Mouse (Mus musculus) retina, postnatal 1 day (tissue): ENCODE data around the gene Agrp.
A peak's percentile ranks its signal among the peaks of the same experiment; 100 is the strongest.

Experiments
- DNase-seq: peaks from one replicate; pipeline ENCODE4 v3.0.0-alpha.2; 2012

The Agrp gene

DNA sequence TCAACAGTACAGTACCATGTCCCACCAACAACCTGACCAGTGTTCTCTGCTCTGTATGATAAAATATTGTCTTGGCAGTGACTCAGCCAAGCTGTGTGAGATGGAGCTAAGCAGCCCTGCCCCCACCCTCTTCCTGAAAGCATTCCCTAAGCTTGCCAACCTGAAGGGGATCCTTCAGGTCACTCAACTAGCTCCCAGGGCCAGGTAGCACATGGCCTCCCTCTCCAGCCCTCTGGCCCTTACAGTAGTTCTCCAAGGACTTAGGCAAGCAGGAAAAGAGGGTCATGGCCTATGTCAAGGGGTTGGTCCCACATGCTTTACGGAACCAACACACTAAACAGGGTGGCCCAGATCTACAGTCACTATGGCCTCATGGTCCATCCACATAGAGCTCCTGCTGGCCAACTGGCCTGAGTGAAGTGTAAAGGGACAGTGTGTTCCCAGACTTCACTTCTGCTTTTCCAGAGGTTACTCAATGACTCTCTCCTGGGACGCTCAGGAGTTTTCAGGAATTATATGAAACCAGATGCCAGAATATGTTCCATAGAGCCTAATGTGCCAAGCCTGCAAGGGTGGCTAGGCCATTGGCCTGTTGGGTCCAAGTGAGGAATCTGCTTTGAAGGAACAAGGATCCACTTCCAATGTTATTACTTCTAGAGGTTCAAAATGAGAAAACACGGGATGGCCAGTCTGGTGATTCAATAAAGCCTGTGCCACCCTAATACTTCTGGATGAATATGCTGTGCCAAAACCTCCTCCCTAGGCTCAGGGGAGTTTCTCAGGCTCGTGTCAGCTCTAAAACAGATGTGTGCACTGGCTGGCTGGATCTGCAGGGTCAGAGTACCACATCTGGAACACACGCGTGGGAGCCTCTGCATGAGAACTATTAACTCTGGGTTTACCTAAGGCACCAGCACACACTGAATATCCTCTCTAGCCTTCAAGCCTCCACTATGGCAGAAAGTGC, 90.5 kb downstream of the Agrp start:
- DNase-seq: no peak

DNA sequence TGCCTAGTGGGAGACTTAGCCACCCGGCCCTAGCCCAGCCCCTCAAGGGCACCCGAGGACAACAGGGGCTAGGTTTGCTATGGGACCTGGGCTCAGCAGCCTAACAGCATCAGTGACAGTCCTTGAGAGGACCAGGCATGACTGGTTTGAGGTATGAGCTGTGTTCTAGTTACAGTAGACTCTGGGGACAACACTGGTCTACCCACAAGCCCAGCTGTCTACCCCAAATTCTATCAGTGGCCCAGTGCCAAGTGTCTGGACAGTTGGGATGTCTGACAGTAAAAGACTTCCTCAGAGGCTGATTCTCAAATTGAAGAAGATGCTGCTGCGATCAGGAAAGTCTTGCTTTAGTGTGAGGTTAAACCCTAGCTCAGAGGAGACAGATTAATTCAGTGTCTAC, 91.9 kb downstream of the Agrp start:
- no peak for DNase-seq

DNA sequence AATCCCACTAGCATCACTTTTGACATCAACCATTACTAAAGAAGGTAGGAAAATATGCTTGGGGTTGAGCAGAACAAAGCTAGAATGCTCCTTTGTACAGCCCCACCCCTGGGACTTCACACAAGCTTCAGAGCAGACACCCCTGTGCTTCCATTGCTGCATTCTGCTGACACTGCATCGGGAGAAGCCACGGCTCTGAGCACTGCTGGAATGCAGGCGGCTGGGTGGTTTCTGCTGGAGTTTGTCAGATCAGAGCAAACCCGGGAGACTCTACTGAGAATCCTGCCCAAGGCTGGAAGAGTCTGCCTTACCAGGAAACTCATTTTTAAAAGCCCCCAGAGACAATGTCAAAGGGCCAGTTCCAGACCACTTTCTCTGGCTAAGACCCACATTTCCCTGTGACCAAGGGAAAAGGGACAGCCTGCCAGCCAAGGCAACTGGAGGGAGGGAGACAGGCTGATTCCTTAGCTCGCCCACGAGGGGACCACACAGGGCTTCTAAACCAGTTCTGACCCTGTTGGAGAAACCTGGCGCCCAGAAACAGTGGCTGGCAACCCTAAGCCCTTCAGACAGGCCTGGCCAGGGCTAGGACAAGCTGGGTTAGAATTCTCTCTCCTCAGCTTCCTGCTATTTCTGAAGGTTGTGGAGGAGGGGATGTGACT, 92.5 kb downstream of the Agrp start:
- DNase-seq: no peak

DNA sequence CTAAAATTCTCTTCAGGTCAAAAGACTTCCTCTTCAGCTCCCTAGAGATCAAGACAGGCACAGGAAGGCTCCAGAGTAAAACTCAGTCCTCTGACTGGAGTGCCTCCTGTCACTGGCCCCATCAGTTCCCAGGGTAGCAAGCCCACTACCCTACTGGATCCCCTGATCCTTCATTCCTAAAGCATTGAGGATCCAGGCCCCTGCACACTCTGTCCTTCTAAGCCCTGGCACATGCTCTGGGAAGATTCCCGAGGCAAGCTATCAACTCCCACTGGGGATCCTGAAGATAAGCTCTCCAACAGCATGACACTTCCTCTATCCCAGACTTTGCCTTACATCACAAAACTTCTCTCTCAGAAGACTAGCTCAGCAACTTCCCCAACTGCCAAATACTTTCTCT, 93.5 kb downstream of the Agrp start:
- DNase-seq: no peak

DNA sequence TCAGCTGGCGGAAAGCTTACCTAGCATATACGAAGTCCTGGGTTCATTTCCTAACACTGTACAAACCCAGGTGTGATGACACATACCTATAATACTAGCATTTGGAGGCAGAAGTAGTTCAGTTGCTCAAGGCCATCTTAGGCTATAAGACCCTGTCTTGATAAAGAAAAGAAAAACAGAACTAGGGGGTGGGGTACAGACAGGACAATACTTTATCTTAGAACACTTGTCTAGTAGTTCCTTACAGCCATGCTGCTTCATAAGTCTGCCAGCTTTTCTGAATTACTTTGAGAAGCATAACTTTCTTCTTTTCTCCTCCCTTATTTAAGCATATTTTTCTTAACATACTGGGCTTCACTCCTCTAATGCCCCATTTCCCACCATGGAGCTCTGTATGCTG, 94.4 kb downstream of the Agrp start:
- no peak for DNase-seq

DNA sequence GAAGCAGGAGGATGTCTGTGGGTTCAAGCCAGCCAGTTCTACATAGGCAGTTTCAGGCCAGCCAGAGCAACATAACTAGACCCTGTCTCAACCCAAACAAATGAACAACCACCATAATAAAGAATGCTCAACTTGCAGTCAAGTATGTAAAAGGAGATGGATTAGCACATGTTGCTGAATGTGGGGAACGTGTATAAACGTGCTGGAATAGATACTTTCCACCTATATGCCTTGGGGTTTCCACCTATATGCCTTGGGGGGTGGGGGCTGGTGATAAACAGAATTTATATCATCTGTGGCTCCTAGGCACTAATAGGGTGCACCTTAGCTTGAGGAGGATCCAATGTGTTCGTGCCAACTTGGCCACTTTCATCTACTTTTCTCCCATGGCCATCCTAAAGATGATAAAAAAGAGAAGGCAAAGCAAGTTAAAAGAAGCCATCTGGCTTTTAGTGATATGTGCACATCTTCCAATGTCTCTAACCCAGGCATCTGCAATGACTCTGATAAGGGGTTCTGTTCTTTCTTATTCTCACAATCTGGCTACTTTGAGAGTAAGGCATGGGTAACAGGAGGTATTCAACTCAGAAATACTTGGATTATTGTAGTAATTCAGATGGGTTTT, 95.0 kb downstream of the Agrp start:
- no peak for DNase-seq

DNA sequence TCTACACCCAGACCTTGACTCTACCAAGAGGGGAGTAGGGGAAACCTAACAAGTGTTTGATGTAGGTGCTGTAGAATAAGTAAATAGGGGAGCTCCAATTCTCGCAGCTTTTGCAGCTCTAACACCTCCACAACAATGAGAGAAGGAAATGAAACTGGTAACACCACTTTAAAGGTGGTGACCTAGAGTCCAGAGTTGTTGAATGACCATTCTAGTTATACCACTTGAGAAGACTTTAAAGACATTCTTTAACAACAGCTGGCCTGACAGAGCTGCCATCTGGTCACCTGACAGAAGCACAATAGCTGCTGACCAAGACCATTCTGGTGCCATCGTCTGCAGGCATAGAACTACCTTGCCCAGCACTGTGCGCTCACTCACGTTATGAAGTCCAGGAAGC, 98.3 kb downstream of the Agrp start:
- no peak for DNase-seq

DNA sequence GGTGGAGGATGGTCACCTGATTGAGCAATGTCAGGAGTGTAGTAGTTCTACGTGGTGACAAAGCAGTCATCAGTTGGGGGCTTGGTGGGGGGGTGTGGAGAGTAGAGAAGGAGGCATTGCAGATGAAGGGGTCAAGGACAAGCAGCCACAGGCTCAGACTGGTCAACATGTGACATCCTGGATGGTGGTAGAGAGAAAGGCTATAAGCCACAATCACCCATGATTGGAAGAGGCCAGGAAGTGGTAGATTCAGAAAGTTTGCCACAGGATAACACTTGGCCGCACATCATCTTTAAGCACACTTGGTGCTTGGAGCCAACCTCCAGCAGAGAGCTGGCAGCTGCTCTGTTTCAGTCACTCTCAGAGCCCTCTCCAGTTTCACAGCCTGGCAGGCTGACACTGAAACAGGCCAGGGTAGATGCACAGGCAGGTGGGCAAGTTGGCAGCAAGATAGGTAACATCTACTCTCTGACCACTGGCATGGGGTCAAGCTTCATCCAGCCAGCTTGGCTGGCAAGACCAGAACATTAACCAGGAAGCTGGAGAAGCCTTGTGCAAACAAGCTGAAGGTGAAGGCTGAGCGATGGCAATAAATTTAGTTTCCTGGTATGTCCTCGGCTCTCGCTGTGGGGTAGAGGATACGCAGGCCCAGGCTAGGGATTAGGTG, 100.0 kb downstream of the Agrp start:
- DNase-seq: no peak

DNA sequence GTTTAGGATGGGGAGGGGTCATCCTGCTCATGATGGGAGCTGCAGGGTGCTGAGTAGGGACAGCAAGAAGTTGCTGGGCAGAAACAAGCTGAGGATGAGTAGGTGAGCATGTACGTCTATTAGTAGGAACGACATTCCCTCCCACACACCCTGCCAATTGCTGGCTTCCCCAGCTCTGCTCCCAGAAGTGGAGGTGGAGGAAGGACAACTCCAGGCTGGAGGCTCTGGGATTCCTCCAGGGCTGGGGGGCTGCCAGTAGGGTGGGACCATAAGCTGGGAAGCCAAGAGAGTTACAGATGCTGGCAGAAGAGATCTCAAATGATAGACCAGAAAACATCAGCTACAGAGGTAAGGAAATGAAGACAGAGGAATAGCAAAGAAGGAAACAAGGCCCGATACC, 100.6 kb downstream of the Agrp start:
- DNase-seq: no peak

DNA sequence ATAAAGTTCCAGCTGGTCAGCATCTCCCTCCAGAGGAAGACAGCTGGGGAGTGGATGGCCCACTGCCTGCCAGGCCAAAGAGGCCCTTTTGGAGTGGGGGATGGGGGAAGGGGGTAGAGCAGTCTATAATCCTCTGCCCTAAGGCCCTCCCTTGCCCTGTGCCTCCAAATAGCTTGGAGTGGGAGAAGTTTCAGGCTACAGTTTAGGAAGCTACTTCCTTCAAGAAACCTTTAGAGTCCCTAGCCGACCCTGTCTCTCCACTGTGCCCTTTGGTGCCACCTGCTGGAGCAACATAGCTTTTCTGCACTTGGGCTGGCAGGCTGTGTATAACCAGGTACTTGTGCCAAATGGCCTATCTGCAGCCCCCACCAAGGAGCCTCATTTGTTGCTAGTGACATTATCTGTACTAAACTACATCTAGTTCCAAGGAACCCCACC, 103.3 kb downstream of the Agrp start:
- peak; percentile 77 for DNase-seq

DNA sequence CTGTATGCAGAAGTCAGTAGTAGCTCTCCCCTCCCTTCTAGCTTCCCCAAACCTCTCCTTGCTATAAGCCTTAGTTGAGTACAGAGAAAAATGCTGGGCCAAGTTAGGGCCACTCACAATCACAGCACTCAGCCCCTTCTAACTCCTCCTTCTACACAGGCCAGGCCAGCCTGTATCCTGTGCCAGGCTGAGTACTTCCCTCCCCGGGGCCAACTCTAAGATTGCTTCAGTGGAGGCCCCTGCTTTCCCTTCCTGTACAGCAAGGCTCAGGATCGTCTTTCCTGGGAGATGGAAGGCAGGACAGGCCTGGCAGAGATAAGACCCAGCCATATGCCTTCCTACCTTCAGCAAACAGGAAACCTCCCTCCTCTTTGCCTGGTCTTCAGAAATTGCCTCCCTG, 103.8 kb downstream of the Agrp start:
- no peak for DNase-seq

DNA sequence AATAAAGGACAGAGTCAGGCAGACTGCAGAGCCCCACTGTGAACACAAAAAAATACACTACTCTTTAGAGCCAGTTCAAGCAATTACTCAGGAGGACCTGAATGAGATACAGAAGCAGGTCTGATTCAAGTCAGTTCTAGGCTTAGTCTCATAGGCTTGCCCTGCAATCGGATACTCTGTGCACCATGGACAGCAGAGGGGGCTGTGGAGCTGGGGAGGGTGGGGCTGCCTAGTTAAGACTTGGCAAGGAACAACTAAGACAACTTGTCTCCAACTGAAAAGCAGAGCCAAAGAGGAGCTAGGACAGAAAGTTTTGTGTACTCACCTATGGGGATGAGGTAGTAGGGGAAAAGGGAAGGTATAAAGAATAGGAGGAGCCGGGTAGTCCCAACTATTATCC, 105.4 kb downstream of the Agrp start:
- DNase-seq: no peak

DNA sequence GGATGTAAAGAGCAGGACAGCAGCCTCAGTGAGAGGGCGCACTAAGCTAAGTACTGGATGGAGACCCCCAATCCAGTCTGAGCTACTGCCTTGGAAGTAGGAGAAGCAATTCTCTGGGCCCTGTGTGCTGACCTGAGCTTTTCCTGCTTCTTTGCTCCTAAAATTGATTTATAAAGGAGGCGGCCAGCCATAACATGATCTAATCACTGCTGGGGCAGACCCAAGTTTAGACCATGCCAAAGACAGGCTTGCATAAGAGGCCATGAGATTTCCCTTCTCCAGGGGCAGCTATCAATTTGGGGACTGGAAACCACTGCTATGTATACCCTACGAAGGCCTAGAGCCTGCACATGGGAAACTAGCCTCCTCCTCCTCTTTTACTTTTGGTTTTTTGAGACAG, 107.9 kb downstream of the Agrp start:
- no peak for DNase-seq

DNA sequence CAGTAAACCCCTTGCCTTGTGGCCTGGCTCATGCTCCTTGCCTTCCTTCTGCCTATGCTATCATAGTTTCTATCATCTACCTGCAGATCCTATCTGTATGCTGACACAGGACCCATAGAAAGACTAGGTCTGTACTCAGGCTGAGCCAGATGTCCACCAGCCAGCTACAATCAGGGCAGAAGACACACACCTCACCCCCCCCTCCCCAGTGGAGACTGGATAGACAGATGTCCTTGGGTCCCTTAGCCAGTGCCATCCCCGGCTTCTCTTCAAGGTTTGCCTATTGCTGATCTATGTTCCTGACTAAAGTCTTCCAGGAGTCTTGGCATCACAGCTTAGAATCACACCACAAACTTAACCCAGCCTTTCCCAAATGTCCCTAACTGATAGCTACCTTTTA, 109.0 kb downstream of the Agrp start:
- DNase-seq: no peak

DNA sequence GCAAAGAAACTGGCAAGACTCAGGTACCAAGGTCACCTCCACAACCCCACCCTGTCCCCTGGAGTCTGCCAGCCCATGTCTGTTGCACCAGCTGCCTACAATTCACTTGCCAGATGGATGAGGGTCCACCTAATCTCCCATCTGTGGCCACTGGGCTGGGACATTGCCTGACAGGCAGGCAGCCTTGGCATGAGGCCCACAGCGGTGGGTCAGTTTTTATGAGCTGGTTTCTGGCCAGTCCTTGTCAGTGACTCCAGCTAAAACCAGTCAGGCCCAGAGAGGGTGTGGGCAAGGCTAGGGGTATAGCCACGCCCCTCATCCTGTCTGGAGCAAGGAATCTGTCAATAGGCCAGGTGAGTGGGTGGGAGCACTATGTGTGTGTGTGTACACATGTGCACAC, 110.1 kb downstream of the Agrp start:
- peak; percentile 44 for DNase-seq

DNA sequence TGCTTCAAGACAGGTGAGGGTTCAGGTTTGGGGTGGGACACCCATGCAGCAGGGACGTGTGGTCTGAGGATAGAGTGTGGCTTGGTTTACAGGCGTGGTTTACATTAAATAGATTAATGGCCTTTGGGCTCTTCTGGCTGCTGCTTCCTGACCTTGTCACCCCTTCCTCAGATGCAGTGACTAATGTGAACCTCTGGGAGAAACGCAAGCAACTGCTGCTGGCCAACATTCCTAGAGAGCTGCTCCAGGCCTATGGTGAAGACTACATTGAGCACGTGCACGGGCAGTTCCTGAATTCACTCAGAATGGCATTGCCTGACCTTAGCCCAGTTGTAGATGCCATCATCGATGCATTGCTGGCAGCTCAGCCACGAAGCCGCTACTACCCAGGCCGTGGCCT, 114.3 kb downstream of the Agrp start:
- no peak for DNase-seq

DNA sequence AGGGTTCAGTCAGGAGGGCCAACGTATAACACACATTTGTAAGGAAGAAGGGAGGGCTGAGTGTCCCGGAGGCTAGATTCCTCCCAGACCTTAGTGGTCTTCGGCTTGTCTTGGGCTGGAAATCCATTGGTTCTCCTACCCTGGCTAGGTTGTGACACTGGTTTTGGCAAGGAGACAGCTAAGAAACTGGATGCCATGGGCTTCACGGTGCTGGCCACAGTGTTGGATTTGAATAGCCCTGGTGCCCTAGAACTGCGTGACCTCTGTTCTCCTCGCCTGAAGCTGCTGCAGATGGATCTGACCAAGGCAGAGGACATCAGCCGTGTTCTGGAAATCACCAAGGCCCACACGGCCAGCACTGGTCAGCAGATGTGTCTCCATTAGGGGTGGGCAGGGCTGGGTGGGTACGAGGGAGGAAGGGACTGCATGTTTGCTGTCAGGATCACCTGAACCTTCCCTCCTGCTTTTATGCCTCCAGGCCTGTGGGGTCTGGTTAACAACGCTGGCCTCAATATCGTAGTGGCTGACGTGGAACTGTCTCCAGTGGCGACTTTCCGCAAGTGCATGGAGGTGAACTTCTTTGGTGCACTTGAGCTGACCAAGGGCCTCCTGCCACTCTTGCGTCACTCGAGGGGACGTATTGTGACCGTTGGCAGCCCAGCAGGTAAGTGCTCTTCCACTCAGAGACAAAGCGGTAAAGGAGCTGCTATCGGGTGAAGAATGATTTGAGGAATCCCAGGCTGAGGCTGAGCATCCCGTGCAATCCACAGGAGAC, 115.0 kb downstream of the Agrp start:
- peak; percentile 8 for DNase-seq

DNA sequence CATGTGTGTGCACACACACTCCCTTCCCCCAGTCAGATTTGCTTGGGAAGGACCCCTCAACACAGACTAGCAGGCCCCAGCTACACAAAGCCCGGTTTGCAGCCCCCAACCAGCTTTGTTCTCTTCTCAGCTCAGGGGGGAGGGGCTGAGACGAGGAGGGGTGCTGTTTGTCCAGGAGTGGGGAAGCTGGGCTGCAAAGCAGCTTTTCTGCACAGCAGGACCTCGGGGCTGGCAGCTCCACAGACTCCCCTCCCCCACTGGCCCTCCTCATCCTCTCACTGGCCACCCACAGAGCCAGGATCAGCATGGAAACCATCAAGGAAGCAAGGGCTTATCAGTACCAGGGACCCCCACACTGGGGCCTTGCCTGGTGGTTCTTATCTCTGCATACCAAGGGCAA, 116.1 kb downstream of the Agrp start:
- peak; percentile 60 for DNase-seq

DNA sequence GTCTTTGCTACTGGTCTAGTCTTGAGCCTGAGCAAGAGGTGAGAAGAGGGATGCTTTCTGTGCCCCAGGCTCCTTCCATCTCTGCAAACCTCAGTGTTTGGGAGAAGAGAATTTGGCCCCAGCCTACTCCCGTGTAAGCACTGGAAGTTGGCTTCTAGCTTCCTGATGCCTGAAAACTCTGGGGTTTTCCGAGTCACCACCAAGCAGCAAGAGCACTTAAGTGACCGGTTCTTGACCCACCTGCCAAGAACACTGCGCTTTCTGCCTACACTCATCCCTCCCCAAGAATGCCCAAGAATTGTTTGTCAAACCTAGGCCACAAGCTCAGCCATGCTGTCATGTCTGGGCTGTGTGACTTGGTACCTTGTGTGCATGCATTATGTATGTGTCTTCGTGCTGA, 116.7 kb downstream of the Agrp start:
- no peak for DNase-seq

DNA sequence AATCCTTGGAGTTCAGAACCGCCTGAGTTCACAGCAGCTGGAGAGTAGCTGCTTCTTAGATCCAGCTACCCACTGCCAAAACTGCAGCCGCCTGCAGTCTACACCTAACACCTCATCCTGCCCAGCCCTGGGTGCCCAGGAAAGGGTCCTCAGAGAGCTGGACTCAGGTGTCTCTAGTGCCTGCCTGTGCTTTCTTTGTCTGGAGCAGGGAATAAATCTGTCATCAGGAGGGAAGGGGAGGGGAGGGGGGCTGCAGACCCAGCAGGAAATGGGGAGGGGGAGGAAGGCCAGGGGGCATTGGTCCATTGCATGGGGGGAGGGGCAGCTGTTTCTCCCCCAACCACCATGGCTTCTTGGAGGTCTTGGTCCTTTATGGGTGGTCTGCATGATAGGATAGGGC, 117.6 kb downstream of the Agrp start:
- DNase-seq: peak; percentile 14

DNA sequence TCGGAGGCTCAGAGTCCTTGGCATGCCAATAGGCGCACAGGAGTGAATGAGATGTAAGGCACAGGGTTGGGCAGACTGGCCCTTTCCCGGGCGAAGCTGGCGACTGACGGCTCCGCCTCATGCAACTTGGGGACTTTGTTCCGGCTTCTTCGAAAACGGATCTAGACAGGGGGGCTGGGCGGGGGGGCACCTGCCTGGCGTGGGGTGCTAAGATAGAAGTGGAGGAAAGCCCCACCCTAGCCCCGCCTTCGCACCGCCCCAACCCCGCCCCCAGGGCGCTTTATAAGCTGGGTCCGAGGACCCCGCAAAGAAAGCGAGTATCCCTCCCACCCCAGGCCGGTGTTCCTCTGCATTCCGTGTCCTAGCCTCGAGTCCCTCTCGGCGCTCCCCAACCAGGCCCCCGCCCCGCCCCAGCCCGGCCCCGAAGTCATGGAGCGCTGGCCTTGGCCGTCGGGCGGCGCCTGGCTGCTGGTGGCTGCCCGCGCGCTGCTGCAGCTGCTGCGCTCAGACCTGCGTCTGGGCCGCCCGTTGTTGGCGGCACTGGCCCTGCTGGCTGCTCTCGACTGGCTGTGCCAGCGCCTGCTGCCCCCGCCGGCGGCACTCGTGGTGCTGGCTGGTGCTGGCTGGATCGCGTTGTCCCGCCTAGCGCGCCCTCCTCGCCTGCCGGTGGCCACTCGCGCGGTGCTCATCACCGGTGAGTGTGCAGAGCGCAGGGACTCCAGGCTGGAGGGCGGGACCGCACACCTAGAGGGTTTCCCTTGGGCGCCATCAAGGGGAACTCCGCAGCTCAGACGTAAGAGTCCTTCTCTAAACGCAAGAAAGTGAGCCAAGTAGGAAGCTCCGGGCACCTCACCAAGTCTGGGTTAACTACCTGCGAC, 118.5 kb downstream of the Agrp start, which contains the start of gene Hsd11b2:
TSS of gene Hsd11b2 (plus strand) at position 320 of the 878 bp plus-strand sequence.
- DNase-seq: peak; percentile 76
